Mouse (Mus musculus) stomach, embryonic 14.5 days (tissue): ENCODE results near the gene Pard6b. TPM values are rescaled to one million over a fixed set of nuclear protein-coding genes. Genes with fewer than 3 reads are reported as not detected.
A peak's percentile ranks its signal among the peaks of the same experiment; 100 is the strongest.

Experiments used
- ATAC-seq: fragments of 200-750 bp; cut with Nextera tagmentation; 2 replicates; pipeline ENCODE4 v1.8.0; 2017; ENCODE audit warnings: low read depth, moderate TSS enrichment; ENCODE audit not compliant: insufficient number of reproducible peaks, insufficient read depth, low FRiP score
- H3K27ac ChIP-seq: fragments of 300-500 bp; sonication (generic); 2 replicates; pipeline ENCODE4 v1.5.1; 2014; ENCODE audit warnings: mild to moderate bottlenecking, low read length, moderate library complexity, mixed read lengths
- H3K27me3 ChIP-seq: fragments of 300-500 bp; sonication (generic); 2 replicates; pipeline ENCODE4 v1.6.1; 2014; ENCODE audit warnings: low read length, control low read depth, mixed read lengths; ENCODE audit not compliant: control insufficient read depth, insufficient read depth
- H3K36me3 ChIP-seq: fragments of 300-500 bp; sonication (generic); 2 replicates; pipeline ENCODE4 v1.6.1; 2014; ENCODE audit warnings: mild to moderate bottlenecking, control low read depth, low read length, moderate library complexity, mixed read lengths; ENCODE audit not compliant: control insufficient read depth, insufficient read depth
- H3K4me1 ChIP-seq: fragments of 300-500 bp; sonication (generic); 2 replicates; pipeline ENCODE4 v1.6.1; 2014; ENCODE audit warnings: low read length, control low read depth, mixed read lengths; ENCODE audit not compliant: control insufficient read depth, insufficient read depth
- H3K4me2 ChIP-seq: fragments of 300-500 bp; sonication (generic); replicated peaks from 2 replicates; pipeline ENCODE4 v1.6.1; 2014; ENCODE audit warnings: low read depth, low read length, control low read depth
- H3K4me3 ChIP-seq: fragments of 300-500 bp; sonication (generic); 2 replicates; pipeline ENCODE4 v1.5.1; 2014; ENCODE audit warnings: low read depth, low read length, control low read depth
- H3K9ac ChIP-seq: fragments of 300-500 bp; sonication (generic); replicated peaks from 2 replicates; pipeline ENCODE4 v1.6.1; 2014; ENCODE audit warnings: low read depth, mild to moderate bottlenecking, control low read depth, low read length, moderate library complexity, mixed read lengths
- H3K9me3 ChIP-seq: fragments of 300-500 bp; sonication (generic); 2 replicates; pipeline ENCODE4 v1.6.1; 2016; ENCODE audit warnings: low read depth, low read length, control low read depth; ENCODE audit not compliant: control insufficient read depth
- WGBS: fragments of 180-500 bp; shearing (Covaris S2); extraction: QIAGEN DNeasy Blood & Tissue Kit; methylation state at CpG from one replicate; pipeline ENCODE4 v1.1.7; 2014; 5-methylcytosine and 5-hydroxymethylcytosine counted together
- polyA plus RNA-seq: library from polyadenylated mRNA; unstranded; fragments of >200 nt; fragmentation: Nextera tagmentation; extraction: Ambion mirVana; gene quantifications from 2 replicates; pipeline ENCODE4 v1.2.1, GENCODE M21; 2014

Gene Pard6b
- polyA plus RNA-seq, 1 experiment from 2014 or later = 12.3 TPM

DNA sequence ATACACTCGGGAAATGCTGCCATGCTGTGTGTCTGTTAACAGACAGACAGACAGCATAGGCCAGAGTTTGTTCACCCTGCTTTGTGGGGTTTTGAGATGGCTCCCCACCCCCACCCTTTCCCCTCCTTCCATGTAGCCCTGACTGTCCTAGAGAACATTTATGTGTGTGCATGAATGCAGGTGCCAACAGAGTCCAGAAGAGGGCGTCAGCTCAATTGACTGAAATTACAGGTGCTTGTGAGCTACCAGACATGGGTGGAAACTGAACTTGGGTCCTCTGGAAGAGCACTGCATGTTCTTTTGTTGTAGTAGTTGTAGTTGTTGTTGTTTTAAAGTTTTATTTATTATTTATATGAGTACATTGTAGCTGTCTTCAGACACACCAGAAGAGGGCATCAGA is 2.8 kb downstream of the Pard6b start:
- H3K4me3 ChIP-seq = no peak overlapping the region
- ATAC-seq = no peak
- 76% methylated on average over 2 of the region's 2 CpGs for WGBS

DNA sequence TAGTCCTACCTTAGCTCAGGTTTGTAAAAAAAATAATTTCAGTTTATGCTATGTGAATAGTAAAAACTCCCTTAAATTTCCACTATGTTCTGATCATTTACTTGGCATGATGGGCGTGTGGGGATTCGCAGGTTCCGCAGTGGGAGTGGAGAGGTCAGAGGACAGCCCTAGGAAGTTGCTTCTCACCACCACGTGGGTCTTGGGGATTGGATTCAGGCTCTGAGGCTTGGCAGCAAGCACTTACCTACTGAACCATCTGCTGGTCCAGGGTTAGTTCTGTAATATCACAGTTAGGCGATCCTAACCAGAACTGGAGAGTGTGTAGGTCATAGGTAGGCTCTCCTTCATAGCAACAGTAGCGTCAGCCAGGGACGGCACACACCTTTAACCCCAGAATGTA is 3.4 kb downstream of the Pard6b start:
- WGBS = 90% methylated on average over 7 of the region's 7 CpGs

More for the DNA sequence above, 2.8 kb downstream of the Pard6b start:
- Histone ChIP-seq H3K4me2 (no peak overlapping the region), H3K4me1 (peaks cover 9% of the 10 kb centered on the region), H3K9me3 (no peaks in the 10 kb centered on the region), H3K9ac (no peak overlapping the region), H3K36me3 (no peaks in the 10 kb centered on the region), H3K27me3 (no peaks in the 10 kb centered on the region), H3K27ac (no peak overlapping the region)

DNA sequence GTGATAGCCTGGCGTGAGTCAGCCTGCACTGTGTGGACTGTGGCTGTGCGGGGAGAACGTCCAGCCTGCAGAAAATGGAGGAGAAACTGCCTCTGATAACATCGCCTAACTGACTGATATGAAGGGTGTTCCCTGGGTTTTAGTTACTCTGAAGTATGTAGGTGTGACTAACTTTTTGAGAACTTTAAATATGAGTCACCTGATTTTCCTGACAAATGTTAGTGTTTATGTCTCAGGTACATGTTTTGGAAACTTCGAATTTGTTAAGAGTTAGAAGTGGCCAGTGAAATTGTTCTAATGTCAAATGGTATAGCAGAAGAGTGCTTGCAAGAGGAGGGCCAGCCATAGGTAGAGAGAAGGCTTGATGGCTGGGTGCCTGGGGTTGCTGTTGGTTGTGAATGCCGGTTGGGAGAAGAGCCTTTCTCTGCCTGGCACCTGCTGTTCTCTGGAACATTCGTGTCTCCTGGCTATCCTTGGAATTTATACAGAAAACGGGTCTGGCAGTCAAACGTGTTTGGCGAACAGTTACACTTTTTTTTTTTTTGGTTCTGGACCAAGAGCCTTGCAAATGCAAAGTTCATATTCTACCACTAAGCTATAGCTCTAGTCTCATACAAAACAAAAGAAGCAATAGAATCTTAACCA is 4.9 kb downstream of the Pard6b start:
- Histone ChIP-seq H3K36me3 (no peaks in the 10 kb centered on the region), H3K27ac (no peak overlapping the region), H3K9me3 (no peaks in the 10 kb centered on the region), H3K9ac (no peak overlapping the region), H3K4me1 (no peaks in the 10 kb centered on the region), H3K4me2 (no peak overlapping the region), H3K27me3 (no peaks in the 10 kb centered on the region), H3K4me3 (no peak overlapping the region)
- 48% methylated on average over 10 of the region's 10 CpGs for WGBS
- ATAC-seq = no peak

More for the DNA sequence above, 3.4 kb downstream of the Pard6b start:
- Histone ChIP-seq H3K4me3 (no peak overlapping the region), H3K36me3 (no peaks in the 10 kb centered on the region), H3K4me1 (peaks cover 6% of the 10 kb centered on the region), H3K9ac (no peak overlapping the region), H3K27me3 (no peaks in the 10 kb centered on the region), H3K9me3 (no peaks in the 10 kb centered on the region), H3K4me2 (no peak overlapping the region), H3K27ac (no peak overlapping the region)
- ATAC-seq = no peak

DNA sequence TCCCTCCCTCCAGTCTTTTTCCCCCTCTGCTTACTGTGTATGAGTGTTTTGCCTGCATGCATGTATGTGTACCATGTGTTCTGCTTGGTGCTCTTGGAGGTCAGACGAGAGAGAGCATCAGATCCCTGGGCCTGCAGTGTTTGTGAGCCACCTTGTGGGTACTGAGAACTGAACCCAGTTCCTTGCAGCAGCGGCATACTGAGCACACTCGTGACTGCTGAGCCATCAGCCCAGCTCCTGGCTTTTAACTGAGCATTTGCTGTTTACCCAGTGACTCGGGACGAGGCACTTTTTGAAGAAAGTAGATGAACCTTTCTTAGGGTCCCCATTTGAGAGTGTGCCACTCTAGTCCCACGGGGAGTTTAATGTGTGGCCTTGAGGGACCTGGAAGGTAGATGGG is 5.5 kb downstream of the Pard6b start:
- no peak overlapping the region for H3K9ac ChIP-seq
- ATAC-seq = no peak
- H3K4me2 ChIP-seq = no peak overlapping the region
- no peak overlapping the region for H3K4me3 ChIP-seq
- H3K27me3 ChIP-seq = no peaks in the 10 kb centered on the region
- H3K4me1 ChIP-seq = no peaks in the 10 kb centered on the region
- H3K9me3 ChIP-seq = no peaks in the 10 kb centered on the region
- WGBS = 56% methylated on average over 6 of the region's 6 CpGs
- no peaks in the 10 kb centered on the region for H3K36me3 ChIP-seq
- H3K27ac ChIP-seq = no peak overlapping the region

DNA sequence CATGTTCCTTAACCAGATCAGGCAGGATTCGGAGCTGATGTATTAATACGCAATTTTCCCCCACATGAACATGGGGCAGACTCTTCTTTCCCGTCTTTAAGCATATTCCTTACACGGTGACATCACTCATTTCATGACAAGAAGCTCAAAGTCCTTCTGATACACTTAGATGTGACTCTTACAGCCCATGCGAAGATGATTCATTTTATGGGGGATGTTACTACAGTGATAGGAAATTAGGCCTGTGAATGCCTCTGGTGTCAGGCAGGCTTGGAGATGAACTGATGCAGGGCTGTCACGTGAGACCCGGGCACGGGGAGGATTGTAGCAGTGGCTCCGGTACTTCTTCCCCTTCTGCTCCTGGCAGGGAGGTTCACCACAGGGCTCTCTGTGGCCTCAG is 6.0 kb downstream of the Pard6b start:
- no peaks in the 10 kb centered on the region for H3K9me3 ChIP-seq
- no peak for ATAC-seq
- WGBS = 77% methylated on average over 9 of the region's 9 CpGs

DNA sequence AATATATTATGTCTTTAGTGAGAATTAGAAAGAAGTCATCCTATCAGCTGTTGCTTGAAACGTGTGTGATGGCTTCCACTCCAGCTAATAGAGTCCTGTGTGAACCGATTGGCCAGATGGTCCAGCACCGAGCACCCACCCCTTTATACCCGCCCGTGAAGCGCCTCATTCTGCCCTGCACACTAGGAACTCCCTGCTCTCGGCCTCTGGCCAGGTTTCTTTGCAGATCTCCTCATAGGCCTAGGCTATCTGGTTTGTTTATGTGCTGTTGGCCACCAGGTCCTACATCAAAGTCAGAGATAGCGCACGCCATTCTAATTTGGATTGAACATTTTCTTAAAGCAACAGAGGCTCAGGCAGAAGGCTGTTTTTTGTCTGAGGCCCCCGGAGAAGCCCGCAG is 10.8 kb downstream of the Pard6b start:
- Histone ChIP-seq H3K9ac (no peak overlapping the region), H3K4me3 (no peak overlapping the region), H3K9me3 (no peaks in the 10 kb centered on the region), H3K36me3 (no peaks in the 10 kb centered on the region), H3K27ac (no peak overlapping the region), H3K4me2 (no peak overlapping the region), H3K27me3 (no peaks in the 10 kb centered on the region), H3K4me1 (peaks cover 25% of the 10 kb centered on the region; the same call in 1 of the 2 replicates)
- whole genome bisulfite sequencing = 56% methylated on average over 11 of the region's 11 CpGs
- ATAC-seq = no peak

More for the DNA sequence above, 6.0 kb downstream of the Pard6b start:
- H3K27me3 ChIP-seq = no peaks in the 10 kb centered on the region
- H3K4me2 ChIP-seq = no peak overlapping the region
- no peak overlapping the region for H3K9ac ChIP-seq
- no peak overlapping the region for H3K4me3 ChIP-seq
- H3K36me3 ChIP-seq = no peaks in the 10 kb centered on the region
- no peak overlapping the region for H3K27ac ChIP-seq
- H3K4me1 ChIP-seq = peaks cover 2% of the 10 kb centered on the region; the same call in 1 of the 2 replicates

DNA sequence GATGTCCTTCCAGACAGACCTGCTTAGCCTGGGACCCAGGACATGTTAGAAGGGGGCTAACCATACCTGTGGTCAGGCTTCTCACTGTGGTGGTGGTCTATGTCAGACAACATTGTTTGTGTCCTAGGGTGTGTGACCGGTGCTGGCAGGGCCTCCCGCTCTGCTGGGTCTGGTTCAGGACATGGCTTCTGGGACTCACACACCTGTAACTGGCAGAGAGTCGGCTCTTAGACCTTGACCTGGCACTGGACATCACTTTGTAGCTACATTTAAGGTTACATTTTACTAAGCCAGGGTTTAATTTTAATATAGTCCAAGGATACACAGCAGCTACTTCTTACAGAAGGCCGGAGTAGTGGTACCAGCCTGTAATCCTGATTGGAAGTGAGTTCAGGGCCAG is 12.3 kb downstream of the Pard6b start:
- Histone ChIP-seq H3K4me2 (no peak overlapping the region), H3K4me3 (no peak overlapping the region), H3K36me3 (no peaks in the 10 kb centered on the region), H3K9me3 (no peaks in the 10 kb centered on the region), H3K27me3 (no peaks in the 10 kb centered on the region), H3K9ac (no peak overlapping the region), H3K4me1 (peaks cover 31% of the 10 kb centered on the region; the same call in 1 of the 2 replicates), H3K27ac (no peak overlapping the region)
- no peak for ATAC-seq
- WGBS = 91% methylated on average over 4 of the region's 4 CpGs

DNA sequence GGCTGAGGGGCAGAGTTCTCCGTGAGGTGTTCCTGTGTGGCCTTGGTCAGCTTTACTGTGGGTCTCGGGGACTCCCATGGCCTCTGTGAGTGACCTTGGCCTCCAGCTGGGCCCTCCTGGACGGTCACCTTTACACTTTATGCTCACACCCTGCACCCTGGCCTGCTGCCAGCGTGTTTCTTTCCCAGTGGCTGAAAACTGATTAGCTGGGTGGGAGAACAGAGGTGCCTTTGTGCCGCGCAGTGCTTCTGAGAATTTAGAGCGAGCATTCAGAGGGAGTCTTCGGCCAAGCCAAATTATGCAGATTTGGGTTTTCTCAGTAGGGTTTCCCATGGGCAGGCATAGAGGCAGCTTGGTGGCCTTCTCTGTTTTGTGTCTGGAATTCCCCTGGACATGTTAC is 14.3 kb downstream of the Pard6b start:
- 0 out of 2 replicates have a peak, but pooled peaks have one; percentile 29 for ATAC-seq
- Histone ChIP-seq H3K27me3 (no peaks in the 10 kb centered on the region), H3K4me1 (peaks cover 31% of the 10 kb centered on the region; the same call in 1 of the 2 replicates), H3K4me2 (no peak overlapping the region), H3K36me3 (peaks cover 8% of the 10 kb centered on the region; the same call in 1 of the 2 replicates), H3K27ac (peak overlapping the region; percentile 68; the same call in 1 of the 2 replicates), H3K4me3 (no peak overlapping the region), H3K9ac (no peak overlapping the region; the same call in 1 of the 2 replicates), H3K9me3 (no peaks in the 10 kb centered on the region)
- 49% methylated on average over 8 of the region's 8 CpGs for WGBS

DNA sequence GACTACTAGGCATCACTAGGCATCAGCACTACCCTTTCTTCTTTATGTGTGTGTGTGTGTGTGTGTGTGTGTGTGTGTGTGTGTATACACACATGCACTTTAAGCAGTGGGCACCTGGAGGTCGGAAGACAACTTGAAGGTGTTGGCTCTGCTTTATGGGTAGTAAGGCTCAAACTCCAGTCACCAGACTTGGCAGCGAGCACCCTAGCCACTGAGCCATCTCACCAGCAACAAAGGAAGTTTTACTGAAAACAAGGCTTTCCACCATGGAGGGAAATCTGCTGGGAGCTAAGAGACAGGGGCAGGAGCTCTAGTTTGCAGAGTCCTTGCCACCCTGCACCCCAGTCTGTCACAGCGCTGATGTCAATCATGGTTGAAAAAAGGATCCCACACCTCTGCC is 15.7 kb downstream of the Pard6b start:
- WGBS = 84% methylated on average over 3 of the region's 3 CpGs
- no peak overlapping the region for H3K4me2 ChIP-seq
- H3K27me3 ChIP-seq = no peaks in the 10 kb centered on the region
- H3K36me3 ChIP-seq = peaks cover 8% of the 10 kb centered on the region; the same call in 1 of the 2 replicates
- no peak for ATAC-seq
- no peaks in the 10 kb centered on the region for H3K9me3 ChIP-seq
- H3K4me1 ChIP-seq = peaks cover 31% of the 10 kb centered on the region; the same call in 1 of the 2 replicates
- H3K27ac ChIP-seq = 0 out of 2 replicates have a peak overlapping the region, but pooled peaks have one; percentile 10
- H3K4me3 ChIP-seq = no peak overlapping the region
- no peak overlapping the region for H3K9ac ChIP-seq
